Mouse (Mus musculus) MEL (cell line): ENCODE results near the gene Apon. TPM values are rescaled to one million over a fixed set of nuclear protein-coding genes. Genes with fewer than 3 reads are reported as not detected.

Source experiments
- DNase-seq: peaks from one replicate; pipeline ENCODE4 v3.0.0; 2011; ENCODE audit warnings: low read depth, low spot score
- H3K27ac ChIP-seq: 2 replicates; pipeline ENCODE4 v1.5.1; 2012; ENCODE audit warnings: low read depth, mild to moderate bottlenecking, control low read depth, low read length, moderate library complexity; ENCODE audit not compliant: control insufficient read depth
- H3K27me3 ChIP-seq, 2 experiments: fragments of 150-350 bp in 1 of 2; sonication (generic) in 1 of 2; 2 replicates each; pipeline ENCODE4 v1.6.1; 2012; ENCODE audit warnings: low read length in 2 of 2, mild to moderate bottlenecking in 2 of 2, improper control_type of control experiment in 1 of 2, moderate library complexity in 1 of 2; ENCODE audit not compliant: insufficient read depth in 2 of 2, control insufficient read depth in 1 of 2
- H3K36me3 ChIP-seq, 2 experiments: 2 replicates each; pipeline ENCODE4 v1.6.1; 2012 to 2014; ENCODE audit warnings: low read length in 2 of 2, improper control_type of control experiment in 1 of 2, inconsistent platforms in 1 of 2, mild to moderate bottlenecking in 1 of 2; ENCODE audit not compliant: insufficient read depth in 2 of 2, control insufficient read depth in 1 of 2
- H3K4me1 ChIP-seq, 2 experiments: fragments of 150-350 bp in 1 of 2; sonication (generic) in 1 of 2; 2 replicates each; pipeline ENCODE4 v1.6.1; 2012; ENCODE audit warnings: low read length in 2 of 2, improper control_type of control experiment in 1 of 2, mild to moderate bottlenecking in 1 of 2; ENCODE audit not compliant: insufficient read depth in 2 of 2, control insufficient read depth in 1 of 2
- H3K4me3 ChIP-seq, 2 experiments: fragments of 150-350 bp in 1 of 2; sonication (generic) in 1 of 2; 2 replicates each; pipeline ENCODE4 v1.5.1; 2012; ENCODE audit warnings: low read depth in 2 of 2, low read length in 2 of 2, mild to moderate bottlenecking in 2 of 2, moderate library complexity in 2 of 2, control low read depth in 1 of 2, improper control_type of control experiment in 1 of 2; ENCODE audit not compliant: control insufficient read depth in 1 of 2, insufficient read depth in 1 of 2
- H3K79me2 ChIP-seq: 2 replicates; pipeline ENCODE4 v1.6.1; 2012; ENCODE audit warnings: mild to moderate bottlenecking, low read length, moderate library complexity; ENCODE audit not compliant: control insufficient read depth, poor library complexity, insufficient read depth
- H3K9ac ChIP-seq: 2 replicates; pipeline ENCODE4 v1.6.1; 2012; ENCODE audit warnings: low read depth, mild to moderate bottlenecking, control low read depth, low read length, moderate library complexity; ENCODE audit not compliant: control insufficient read depth, poor library complexity, severe bottlenecking
- H3K9me3 ChIP-seq: fragments of 150-350 bp; sonication (generic); replicated peaks from 2 replicates; pipeline ENCODE4 v1.6.1; 2012; ENCODE audit warnings: mild to moderate bottlenecking, low read length, improper control_type of control experiment, moderate library complexity; ENCODE audit not compliant: insufficient read depth
- CTCF ChIP-seq, 3 experiments: IDR thresholded peaks in 2 of 3; conservative IDR thresholded peaks in 1 of 3; 2 replicates each; pipeline ENCODE4 v1.5.1; 2011 to 2012; ENCODE audit warnings: low read length in 3 of 3, low read depth in 2 of 3, mild to moderate bottlenecking in 2 of 3, improper control_type of control experiment in 1 of 3, inconsistent platforms in 1 of 3, mixed read lengths in 1 of 3, moderate library complexity in 1 of 3; ENCODE audit not compliant: control insufficient read depth in 1 of 3, insufficient read depth in 1 of 3, poor library complexity in 1 of 3, severe bottlenecking in 1 of 3
- E2F4 ChIP-seq: IDR thresholded peaks from 2 replicates; pipeline ENCODE4 v1.6.1; 2011; ENCODE audit warnings: low read depth, low read length, improper control_type of control experiment, borderline replicate concordance
- ELF1 ChIP-seq: IDR thresholded peaks from 2 replicates; pipeline ENCODE4 v1.6.1; 2014; ENCODE audit warnings: low read depth, mild to moderate bottlenecking, inconsistent platforms, low read length, improper control_type of control experiment, moderate library complexity
- GABPA ChIP-seq: IDR thresholded peaks from 2 replicates; pipeline ENCODE4 v1.6.1; 2012; ENCODE audit warnings: low read depth, mild to moderate bottlenecking, inconsistent platforms, low read length, improper control_type of control experiment, moderate library complexity
- GATA1 ChIP-seq: IDR thresholded peaks from 2 replicates; pipeline ENCODE4 v1.6.1; 2011; ENCODE audit warnings: low read depth, low read length, improper control_type of control experiment
- MAFK ChIP-seq: IDR thresholded peaks from 2 replicates; pipeline ENCODE4 v1.6.1; 2011; ENCODE audit warnings: low read depth, mild to moderate bottlenecking, low read length, improper control_type of control experiment, borderline replicate concordance
- MAZ ChIP-seq: IDR thresholded peaks from 2 replicates; pipeline ENCODE4 v1.6.1; 2012; ENCODE audit warnings: low read depth, mild to moderate bottlenecking, inconsistent platforms, low read length, improper control_type of control experiment
- MXI1 ChIP-seq: IDR thresholded peaks from 2 replicates; pipeline ENCODE4 v1.6.1; 2011; ENCODE audit warnings: mild to moderate bottlenecking, low read depth, low read length, improper control_type of control experiment
- MYC ChIP-seq: IDR thresholded peaks from 2 replicates; pipeline ENCODE4 v1.6.1; 2011; ENCODE audit warnings: low read depth, mild to moderate bottlenecking, low read length, improper control_type of control experiment, moderate library complexity
- NRF1 ChIP-seq: IDR thresholded peaks from 2 replicates; pipeline ENCODE4 v1.6.1; 2014; ENCODE audit warnings: low read depth, mild to moderate bottlenecking, inconsistent platforms, low read length, improper control_type of control experiment, moderate library complexity; ENCODE audit not compliant: poor library complexity, insufficient read depth, severe bottlenecking
- POLR2AphosphoS5 ChIP-seq: IDR thresholded peaks from 2 replicates; pipeline ENCODE4 v1.6.1; 2012; ENCODE audit warnings: low read depth, borderline replicate concordance, mild to moderate bottlenecking, inconsistent platforms, low read length, moderate library complexity, mixed read lengths
- RCOR1 ChIP-seq: IDR thresholded peaks from 2 replicates; pipeline ENCODE4 v1.6.1; 2012; ENCODE audit warnings: low read depth, mild to moderate bottlenecking, inconsistent platforms, low read length, improper control_type of control experiment
- SIN3A ChIP-seq: IDR thresholded peaks from 2 replicates; pipeline ENCODE4 v1.6.1; 2012; ENCODE audit warnings: low read length, improper control_type of control experiment, inconsistent platforms
- TAL1 ChIP-seq: IDR thresholded peaks from 2 replicates; pipeline ENCODE4 v1.6.1; 2012; ENCODE audit warnings: mild to moderate bottlenecking, inconsistent platforms, low read length, moderate library complexity, mixed read lengths
- TCF12 ChIP-seq: IDR thresholded peaks from 2 replicates; pipeline ENCODE4 v1.6.1; 2014; ENCODE audit warnings: low read depth, mild to moderate bottlenecking, inconsistent platforms, low read length, improper control_type of control experiment, moderate library complexity
- UBTF ChIP-seq: IDR thresholded peaks from 2 replicates; pipeline ENCODE4 v1.6.1; 2012; ENCODE audit warnings: low read depth, mild to moderate bottlenecking, inconsistent platforms, low read length, improper control_type of control experiment, moderate library complexity, borderline replicate concordance; ENCODE audit not compliant: insufficient read depth
- USF1 ChIP-seq: IDR thresholded peaks from 2 replicates; pipeline ENCODE4 v1.6.1; 2014; ENCODE audit warnings: low read depth, mild to moderate bottlenecking, inconsistent platforms, low read length, improper control_type of control experiment, moderate library complexity
- ZMIZ1 ChIP-seq: IDR thresholded peaks from 2 replicates; pipeline ENCODE4 v1.6.1; 2012; ENCODE audit warnings: low read depth, mild to moderate bottlenecking, inconsistent platforms, low read length, improper control_type of control experiment, moderate library complexity
- ZNF384 ChIP-seq: IDR thresholded peaks from 2 replicates; pipeline ENCODE4 v1.6.1; 2012; ENCODE audit warnings: low read depth, mild to moderate bottlenecking, inconsistent platforms, low read length, improper control_type of control experiment
- polyA plus RNA-seq, 2 experiments: library from polyadenylated mRNA; stranded (reverse) in 1 of 2; unstranded in 1 of 2; fragments of >175 nt in 1 of 2; fragments of >200 nt in 1 of 2; gene quantifications; 2 replicates each; pipeline versions ENCODE4 v1.2.1 to v1.2.4; 2012; ENCODE audit warnings: low replicate concordance in 2 of 2, low read depth in 1 of 2; ENCODE audit not compliant: insufficient read length in 2 of 2, insufficient read depth in 1 of 2, missing spikeins in 1 of 2
- total RNA-seq: library from RNA; depleted of rRNA; stranded (reverse); fragments of 300-350 nt; gene quantifications from 2 replicates; pipeline ENCODE4 v1.2.3, GENCODE M21; 2012

Apon gene
- total and polyA plus RNA-seq, 3 experiments: 0.27 to 0.46 TPM; not detected in 1

GRCm38 (mm10) chr10:128262300-128262699 lies 8.4 kb downstream of the Apon start:
- H3K27me3 ChIP-seq: no peaks in the 10 kb centered on the region

DNA sequence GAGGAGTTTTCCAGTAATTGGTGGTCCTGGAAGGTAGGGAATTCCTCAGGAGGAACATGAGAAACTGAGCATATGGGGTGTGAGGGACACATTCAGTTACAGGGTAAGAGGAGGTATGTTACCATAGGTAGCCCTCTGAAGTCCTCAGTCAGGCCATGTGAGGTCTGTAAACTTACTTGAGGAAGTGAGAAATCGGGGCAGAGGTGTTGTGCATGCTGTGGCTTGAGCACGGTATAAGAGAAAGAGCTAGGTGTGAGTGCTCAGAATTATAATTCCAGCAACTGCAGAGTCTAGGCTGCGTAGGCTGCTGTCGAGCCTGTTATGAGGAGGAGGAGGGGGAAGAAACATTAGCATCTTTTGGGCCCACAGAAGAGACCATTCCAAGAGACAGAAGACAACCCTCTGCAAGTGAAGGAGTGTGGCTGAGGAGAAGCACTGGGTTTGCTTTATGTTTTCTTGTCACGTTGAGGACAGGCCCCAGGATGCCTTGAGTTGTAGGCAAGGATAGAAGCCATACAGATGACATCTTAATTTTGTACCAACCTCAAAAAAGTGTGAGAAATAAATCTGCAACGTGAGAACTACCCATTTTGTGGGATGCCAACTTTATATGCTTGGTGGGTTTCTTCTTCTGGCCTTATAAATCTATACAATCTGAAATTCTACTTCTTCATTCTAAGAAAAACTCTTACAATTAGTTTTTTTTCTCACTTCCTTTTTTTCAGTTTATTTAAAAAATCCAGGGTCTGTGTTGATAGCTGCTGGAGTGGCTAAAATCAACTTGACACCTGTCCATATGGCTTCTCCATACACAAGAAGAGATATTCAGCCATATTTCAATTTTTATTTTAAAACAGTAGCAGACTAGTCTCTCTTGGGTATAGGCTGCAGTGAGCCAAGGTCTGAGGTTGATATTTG lies 9.8 kb downstream of the Apon start:
- Histone ChIP-seq H3K9me3 (no peaks in the 10 kb centered on the region), H3K27ac (no peak overlapping the region), H3K4me3 (no peak overlapping the region), H3K79me2 (no peaks in the 10 kb centered on the region), H3K9ac (no peak overlapping the region), H3K4me1 (peaks cover 0 to 15% of the 10 kb centered on the region in 2 experiments; a peak in 3 of 4 replicates), H3K36me3 (peaks cover 0 to 6% of the 10 kb centered on the region in 2 experiments; a peak in 2 of 4 replicates), H3K27me3 (no peaks in the 10 kb centered on the region)
- peak; percentile 25 for DNase-seq
- TF ChIP-seq ZNF384 (peak; percentile 64), E2F4 (no peak)

More at GRCm38 (mm10) chr10:128262300-128262699, 8.4 kb downstream of the Apon start:
- no peak overlapping the region for H3K9ac ChIP-seq
- no peaks in the 10 kb centered on the region for H3K79me2 ChIP-seq
- no peak for DNase-seq
- no peaks in the 10 kb centered on the region for H3K9me3 ChIP-seq
- H3K27ac ChIP-seq: no peak overlapping the region
- TF ChIP-seq GATA1 (no peak), RCOR1 (no peak), MAFK (no peak), TCF12 (no peak), SIN3A (no peak), TAL1 (no peak), NRF1 (no peak), USF1 (no peak), MAZ (no peak), ELF1 (no peak), CTCF (IDR thresholded peaks at IDR 0.05 in 2 of 3, conservative IDR thresholded peaks at IDR 0.05 in 1 of 3; ENCODE audit: control insufficient read depth in 1 of 3, insufficient read depth in 1 of 3, low read depth in 2 of 3, low read length in 3 of 3, poor library complexity in 1 of 3, severe bottlenecking in 1 of 3) (no peak), E2F4 (no peak), GABPA (no peak), POLR2AphosphoS5 (no peak), ZMIZ1 (no peak), MYC (no peak), UBTF (no peak), MXI1 (no peak)
- peaks cover 0 to 16% of the 10 kb centered on the region in 2 experiments; a peak in 3 of 4 replicates for H3K4me1 ChIP-seq
- H3K36me3 ChIP-seq: peaks cover 0 to 6% of the 10 kb centered on the region in 2 experiments; a peak in 2 of 4 replicates
- H3K4me3 ChIP-seq: no peak overlapping the region
